Mouse (Mus musculus) small intestine, adult 2 months (tissue): Measurements from ENCODE around the gene Tmem150c.

ENCODE experiments used
- CTCF ChIP-seq: fragments of 200-500 bp; IDR thresholded peaks from 2 replicates; pipeline ENCODE4 v1.5.1; 2012; ENCODE audit warnings: low read depth, mild to moderate bottlenecking, control low read depth, inconsistent platforms, low read length, moderate library complexity, mixed read lengths; ENCODE audit not compliant: insufficient replicate concordance, insufficient read length; ENCODE audit errors: extremely low read depth
- POLR2A ChIP-seq: fragments of 200-500 bp; IDR thresholded peaks from 2 replicates; pipeline ENCODE4 v1.6.1; 2012; ENCODE audit warnings: low read depth, mild to moderate bottlenecking, control low read depth, inconsistent platforms, low read length, moderate library complexity

- TF ChIP-seq CTCF (no peak), POLR2A (no peak)
Measured at GRCm38 (mm10) chr5:100044030-100044429, 115.6 kb downstream of the Tmem150c start.
